Mouse (Mus musculus) heart, embryonic 13.5 days (tissue): ENCODE data around the gene Wdfy3. TPM values are rescaled to one million over a fixed set of nuclear protein-coding genes. Genes with fewer than 3 reads are reported as not detected.
"Not testable (repeated sequence)": the region's sequence is repeated elsewhere in the genome, so short reads cannot be mapped to it uniquely, and the experiment has no call there.

ENCODE experiments used
- ATAC-seq: fragments of 200-750 bp; cut with Nextera tagmentation; 2 replicates; pipeline ENCODE4 v1.8.0; 2017; ENCODE audit warnings: moderate TSS enrichment; ENCODE audit not compliant: insufficient number of reproducible peaks, low FRiP score, low TSS enrichment; ENCODE audit errors: extremely low read depth
- H3K27ac ChIP-seq: fragments of 300-500 bp; sonication (generic); replicated peaks from 2 replicates; pipeline ENCODE4 v1.5.1; 2015; ENCODE audit warnings: moderate library complexity, mild to moderate bottlenecking, inconsistent platforms
- H3K27me3 ChIP-seq: fragments of 300-500 bp; sonication (generic); replicated peaks from 2 replicates; pipeline ENCODE4 v1.6.1; 2015; ENCODE audit warnings: mild to moderate bottlenecking, inconsistent platforms
- H3K36me3 ChIP-seq: fragments of 300-500 bp; sonication (generic); 2 replicates; pipeline ENCODE4 v1.6.1; 2015; ENCODE audit warnings: mild to moderate bottlenecking, inconsistent platforms
- H3K4me1 ChIP-seq: fragments of 300-500 bp; sonication (generic); 2 replicates; pipeline ENCODE4 v1.6.1; 2015; ENCODE audit warnings: inconsistent platforms
- H3K4me2 ChIP-seq: fragments of 300-500 bp; sonication (generic); 2 replicates; pipeline ENCODE4 v1.6.1; 2015; ENCODE audit warnings: inconsistent platforms, mild to moderate bottlenecking, moderate library complexity
- H3K4me3 ChIP-seq: fragments of 300-500 bp; sonication (generic); 2 replicates; pipeline ENCODE4 v1.5.1; 2015; ENCODE audit warnings: moderate library complexity, mild to moderate bottlenecking, inconsistent platforms
- H3K9ac ChIP-seq: fragments of 300-500 bp; sonication (generic); 2 replicates; pipeline ENCODE4 v1.6.1; 2015; ENCODE audit warnings: inconsistent platforms, mild to moderate bottlenecking, moderate library complexity
- H3K9me3 ChIP-seq: fragments of 300-500 bp; sonication (generic); 2 replicates; pipeline ENCODE4 v1.6.1; 2016; ENCODE audit warnings: inconsistent platforms
- WGBS: fragments of 180-500 bp; shearing (Covaris S2); methylation state at CpG from one replicate; pipeline ENCODE4 v1.1.7; 2015; ENCODE audit warnings: mixed read lengths; 5-methylcytosine and 5-hydroxymethylcytosine counted together
- polyA plus RNA-seq: library from polyadenylated mRNA; unstranded; fragments of >200 nt; fragmentation: Nextera tagmentation; extraction: Ambion mirVana; gene quantifications from 2 replicates; pipeline ENCODE4 v1.2.1, GENCODE M21; 2015

The Wdfy3 gene
- polyA plus RNA-seq, 1 experiment from 2014 or later, result 8.8 TPM

DNA sequence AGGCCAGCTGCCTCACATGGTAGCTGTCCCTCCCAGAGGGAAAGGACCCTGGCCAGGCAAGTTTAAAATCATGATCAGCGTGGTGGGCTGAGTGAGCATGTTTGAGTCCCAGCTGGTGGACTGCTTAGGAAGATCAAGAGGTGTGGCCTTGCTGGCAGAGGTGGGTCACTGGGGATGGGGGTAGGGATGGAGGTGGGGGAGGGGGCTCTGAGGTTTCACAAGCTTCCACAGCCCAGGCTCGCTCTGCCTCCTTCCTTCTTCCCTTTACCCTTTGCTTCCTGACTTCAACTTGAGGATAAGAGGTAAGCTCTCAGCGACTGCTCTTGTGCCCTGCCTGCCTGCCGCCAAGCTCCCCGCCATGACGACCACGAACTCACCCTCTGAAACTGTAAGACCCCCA lies 222.4 kb downstream of the Wdfy3 start:
- H3K36me3 ChIP-seq, result peaks cover 100% of the 10 kb centered on the region
- no peak overlapping the region for H3K4me2 ChIP-seq
- H3K4me3 ChIP-seq, result no peak overlapping the region
- H3K9me3 ChIP-seq, result no peaks in the 10 kb centered on the region
- no peak for ATAC-seq
- no peak overlapping the region for H3K9ac ChIP-seq
- 71% methylated on average over 7 of the region's 7 CpGs for WGBS
- H3K27ac ChIP-seq, result no peak overlapping the region
- no peaks in the 10 kb centered on the region for H3K27me3 ChIP-seq
- no peaks in the 10 kb centered on the region for H3K4me1 ChIP-seq

DNA sequence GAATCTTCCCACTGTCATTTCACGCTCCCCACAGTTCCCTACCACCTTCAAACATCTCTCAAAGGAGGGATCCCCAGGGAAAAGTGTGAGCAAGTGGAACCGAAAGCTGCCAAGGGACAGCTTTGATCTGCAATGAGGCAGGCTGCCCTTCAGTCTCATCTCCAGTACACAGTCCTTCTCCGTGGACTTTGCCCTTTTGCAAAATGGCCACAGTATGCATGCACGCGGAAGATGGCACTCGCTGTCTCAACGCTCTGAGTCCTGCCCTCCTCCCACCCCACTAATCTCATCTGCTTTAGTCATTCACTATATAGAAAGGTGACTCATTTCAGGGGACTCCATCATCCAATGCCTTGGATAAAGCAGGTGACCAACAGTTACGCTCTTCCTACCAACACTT lies 223.8 kb downstream of the Wdfy3 start:
- no peaks in the 10 kb centered on the region for H3K4me1 ChIP-seq
- H3K36me3 ChIP-seq, result peaks cover 100% of the 10 kb centered on the region
- no peak overlapping the region for H3K27ac ChIP-seq
- no peak overlapping the region for H3K4me2 ChIP-seq
- H3K4me3 ChIP-seq, result no peak overlapping the region
- no peaks in the 10 kb centered on the region for H3K9me3 ChIP-seq
- no peak for ATAC-seq
- 93% methylated on average over 8 of the region's 8 CpGs for WGBS
- H3K9ac ChIP-seq, result no peak overlapping the region
- no peaks in the 10 kb centered on the region for H3K27me3 ChIP-seq

DNA sequence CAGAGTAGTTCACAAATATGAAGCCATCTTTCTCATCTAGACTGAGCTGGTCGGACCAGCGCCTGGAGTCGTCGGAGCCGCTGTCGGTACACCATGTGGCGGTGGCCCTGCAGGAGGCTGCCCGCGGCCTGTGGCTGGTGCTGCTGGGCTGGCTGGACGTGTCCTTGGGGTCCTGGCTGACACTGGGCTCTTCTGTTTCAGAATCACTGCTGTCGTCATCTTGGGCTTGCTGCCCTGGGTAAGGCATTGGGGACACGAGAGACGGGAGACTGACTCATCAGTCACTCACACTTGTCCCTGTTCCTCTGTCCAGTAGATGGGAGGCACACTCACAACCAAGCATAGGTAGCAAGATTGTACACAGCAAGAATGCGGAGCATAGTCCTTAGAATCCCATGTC lies 224.7 kb downstream of the Wdfy3 start:
- Histone ChIP-seq H3K27ac (no peak overlapping the region), H3K9me3 (no peaks in the 10 kb centered on the region), H3K4me2 (no peak overlapping the region), H3K9ac (no peak overlapping the region), H3K4me1 (no peaks in the 10 kb centered on the region), H3K36me3 (peaks cover 100% of the 10 kb centered on the region), H3K4me3 (no peak overlapping the region), H3K27me3 (no peaks in the 10 kb centered on the region)
- no peak for ATAC-seq
- 88% methylated on average over 14 of the region's 14 CpGs for WGBS

DNA sequence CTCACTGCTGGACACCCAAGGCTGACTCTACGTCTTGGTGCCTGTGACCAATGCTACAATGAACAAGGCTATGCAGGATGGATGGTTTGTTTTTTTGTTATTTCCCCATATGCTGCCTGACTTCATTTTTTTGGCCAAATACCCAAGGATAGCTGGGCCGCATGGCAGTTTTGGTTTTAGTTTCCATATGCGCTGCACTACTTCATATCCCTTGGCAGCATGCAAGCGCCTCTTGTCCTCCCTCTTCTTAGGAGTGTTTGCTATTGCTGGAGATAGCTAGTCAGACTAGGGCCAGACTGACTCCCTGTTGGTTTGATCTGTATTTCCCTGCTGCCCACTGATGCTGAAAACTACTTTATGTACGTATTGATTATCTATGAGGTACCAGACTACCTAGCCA lies 229.2 kb downstream of the Wdfy3 start:
- H3K27me3 ChIP-seq, result no peaks in the 10 kb centered on the region
- H3K27ac ChIP-seq, result no peak overlapping the region
- no peak overlapping the region for H3K9ac ChIP-seq
- no peaks in the 10 kb centered on the region for H3K4me1 ChIP-seq
- WGBS, result 98% methylated on average over 5 of the region's 5 CpGs
- peaks cover 99% of the 10 kb centered on the region for H3K36me3 ChIP-seq
- no peak for ATAC-seq
- H3K4me2 ChIP-seq, result no peak overlapping the region
- no peak overlapping the region for H3K4me3 ChIP-seq
- H3K9me3 ChIP-seq, result no peaks in the 10 kb centered on the region

DNA sequence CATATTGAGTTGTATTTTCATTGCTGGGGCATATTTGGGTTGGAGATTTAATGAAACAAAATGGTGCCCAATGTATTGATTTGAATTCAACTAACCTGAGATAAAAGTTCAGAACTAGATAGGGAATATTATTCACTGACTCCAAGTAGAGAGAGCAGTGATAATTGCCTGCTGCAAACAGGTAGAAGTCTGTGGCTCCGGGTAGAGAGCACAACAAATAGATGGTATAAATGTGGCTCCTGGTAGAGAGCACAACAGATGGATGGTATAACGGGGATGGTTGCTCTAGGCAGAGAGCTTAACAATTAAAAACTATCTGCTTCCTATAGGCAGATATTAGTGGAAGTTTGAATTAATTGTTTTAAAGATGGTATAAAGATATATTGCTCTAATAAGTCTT lies 232.1 kb downstream of the Wdfy3 start:
- not testable (repeated sequence) for H3K9me3 ChIP-seq, H3K4me3 ChIP-seq, H3K4me1 ChIP-seq, H3K27ac ChIP-seq, H3K9ac ChIP-seq, H3K27me3 ChIP-seq, ATAC-seq, H3K4me2 ChIP-seq
- H3K36me3 ChIP-seq, result peaks cover 95% of the 10 kb centered on the region
- WGBS, result 92% methylated on average over 2 of the region's 2 CpGs

DNA sequence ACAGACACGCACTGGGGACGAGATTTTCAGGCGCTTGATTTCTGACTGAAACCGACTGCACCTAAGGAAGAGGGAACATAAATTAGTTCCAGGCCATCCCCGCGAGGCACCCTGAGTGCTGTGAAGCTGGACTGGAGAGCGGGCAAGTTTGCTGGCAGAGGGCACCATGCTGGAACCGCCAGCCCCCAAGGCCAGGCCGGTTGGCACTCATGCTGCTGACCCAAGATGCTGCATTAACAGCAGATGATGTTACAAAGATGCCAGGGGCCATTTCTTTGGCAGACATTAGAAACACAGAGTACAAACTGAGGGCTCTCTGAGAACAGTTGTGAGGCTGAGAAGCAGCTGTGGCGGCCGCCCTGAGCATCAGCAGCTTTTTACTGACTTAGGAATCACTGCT lies 233.5 kb downstream of the Wdfy3 start:
- Histone ChIP-seq H3K9me3 (no peaks in the 10 kb centered on the region), H3K9ac (no peak overlapping the region), H3K4me1 (no peaks in the 10 kb centered on the region), H3K27me3 (no peaks in the 10 kb centered on the region), H3K36me3 (peaks cover 95% of the 10 kb centered on the region), H3K4me3 (no peak overlapping the region), H3K27ac (no peak overlapping the region), H3K4me2 (no peak overlapping the region)
- no peak for ATAC-seq
- WGBS, result 91% methylated on average over 11 of the region's 11 CpGs

DNA sequence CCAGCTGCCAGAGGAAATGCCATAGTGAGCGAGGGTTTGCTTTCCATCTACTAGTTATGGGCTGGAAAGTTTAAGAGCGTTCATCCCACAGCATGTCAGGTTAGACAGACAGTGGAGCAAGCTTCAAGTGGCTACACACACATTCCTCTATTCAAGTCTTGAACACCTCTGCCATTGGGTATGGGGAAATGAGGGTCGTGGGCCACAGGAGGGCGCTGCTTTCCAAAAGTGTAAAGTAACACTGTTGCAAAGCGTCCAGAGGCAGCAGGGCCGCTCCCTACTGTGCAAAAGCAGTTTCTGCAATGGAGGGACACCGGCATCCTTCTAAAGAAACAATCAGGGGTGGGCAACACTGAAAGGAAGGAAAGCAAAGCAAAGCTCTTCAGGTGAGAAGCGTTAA lies 235.8 kb downstream of the Wdfy3 start:
- H3K27ac ChIP-seq, result no peak overlapping the region
- ATAC-seq, result no peak
- WGBS, result 65% methylated on average over 8 of the region's 8 CpGs
- no peaks in the 10 kb centered on the region for H3K9me3 ChIP-seq
- H3K36me3 ChIP-seq, result peaks cover 81% of the 10 kb centered on the region
- H3K4me3 ChIP-seq, result no peak overlapping the region
- H3K4me1 ChIP-seq, result no peaks in the 10 kb centered on the region
- H3K9ac ChIP-seq, result no peak overlapping the region
- H3K27me3 ChIP-seq, result no peaks in the 10 kb centered on the region
- H3K4me2 ChIP-seq, result no peak overlapping the region

DNA sequence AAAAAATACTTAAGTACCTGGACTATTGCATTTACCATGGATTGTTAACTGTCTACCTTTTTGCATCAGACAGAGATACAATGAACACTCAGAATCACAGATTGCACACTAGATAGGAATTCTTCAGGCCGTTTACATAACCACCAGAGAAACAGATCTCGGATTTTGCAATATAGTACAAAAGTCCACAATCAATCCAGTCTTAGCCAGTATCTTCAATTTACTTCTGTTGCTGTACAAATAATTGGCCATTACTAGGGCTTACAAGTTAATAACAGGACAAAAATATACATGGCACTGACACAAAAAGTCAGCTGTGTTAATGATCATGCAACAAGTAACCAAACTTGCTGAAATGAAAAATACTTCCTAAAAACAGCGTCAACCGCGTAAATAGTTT lies 236.7 kb downstream of the Wdfy3 start:
- no peaks in the 10 kb centered on the region for H3K27me3 ChIP-seq
- H3K4me3 ChIP-seq, result no peak overlapping the region
- no peak overlapping the region for H3K27ac ChIP-seq
- H3K4me2 ChIP-seq, result no peak overlapping the region
- peaks cover 72% of the 10 kb centered on the region for H3K36me3 ChIP-seq
- H3K9me3 ChIP-seq, result no peaks in the 10 kb centered on the region
- no peak for ATAC-seq
- 89% methylated on average over 5 of the region's 5 CpGs for WGBS
- H3K4me1 ChIP-seq, result no peaks in the 10 kb centered on the region
- no peak overlapping the region for H3K9ac ChIP-seq

DNA sequence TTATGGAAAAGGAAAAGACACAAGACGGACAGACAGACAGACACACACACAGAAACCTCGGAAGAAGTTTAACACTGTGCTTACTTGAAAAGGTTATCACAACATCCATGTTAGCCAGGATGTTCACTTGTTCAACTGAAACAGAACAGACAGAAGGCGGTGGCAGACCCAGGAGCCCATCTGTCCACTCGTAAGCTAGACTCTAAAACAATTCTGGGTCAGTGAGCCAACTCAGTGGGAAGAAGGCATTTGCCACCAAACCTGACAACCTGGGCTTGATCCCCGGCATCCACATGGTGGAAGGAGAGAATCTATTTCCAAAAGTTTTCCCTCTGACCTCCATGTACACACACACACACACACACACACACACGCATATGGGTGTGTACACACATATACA lies 237.7 kb downstream of the Wdfy3 start:
- Histone ChIP-seq H3K27me3 (no peaks in the 10 kb centered on the region), H3K9ac (no peak overlapping the region), H3K27ac (no peak overlapping the region), H3K4me2 (no peak overlapping the region), H3K4me1 (peaks cover 6% of the 10 kb centered on the region), H3K4me3 (no peak overlapping the region), H3K9me3 (no peaks in the 10 kb centered on the region), H3K36me3 (peaks cover 63% of the 10 kb centered on the region)
- 90% methylated on average over 6 of the region's 6 CpGs for WGBS
- no peak for ATAC-seq

DNA sequence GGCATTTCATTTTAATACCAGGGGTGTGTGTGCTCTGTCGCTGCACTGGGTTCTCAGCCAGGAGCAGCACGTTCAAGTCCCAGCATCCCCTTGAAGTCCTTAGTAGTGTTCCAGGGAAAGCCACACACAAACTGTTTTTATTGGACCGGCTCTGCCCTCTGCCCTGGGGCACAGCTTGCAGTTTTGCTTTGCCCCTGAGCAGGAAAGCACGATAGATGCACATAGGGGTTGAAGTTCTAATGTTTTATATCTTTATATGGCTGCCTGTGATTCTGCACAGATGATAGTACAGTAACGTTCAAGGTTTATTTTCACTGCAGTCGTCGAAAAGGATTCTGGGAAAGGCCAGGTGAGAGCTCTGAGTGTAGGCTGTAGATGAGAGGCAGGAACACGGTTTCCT lies 239.5 kb downstream of the Wdfy3 start:
- Histone ChIP-seq H3K27ac (no peak overlapping the region), H3K4me1 (peaks cover 25% of the 10 kb centered on the region), H3K27me3 (no peaks in the 10 kb centered on the region), H3K4me2 (no peak overlapping the region), H3K4me3 (no peak overlapping the region), H3K9ac (no peak overlapping the region), H3K9me3 (no peaks in the 10 kb centered on the region), H3K36me3 (peaks cover 44% of the 10 kb centered on the region)
- no peak for ATAC-seq
- 74% methylated on average over 8 of the region's 8 CpGs for WGBS

DNA sequence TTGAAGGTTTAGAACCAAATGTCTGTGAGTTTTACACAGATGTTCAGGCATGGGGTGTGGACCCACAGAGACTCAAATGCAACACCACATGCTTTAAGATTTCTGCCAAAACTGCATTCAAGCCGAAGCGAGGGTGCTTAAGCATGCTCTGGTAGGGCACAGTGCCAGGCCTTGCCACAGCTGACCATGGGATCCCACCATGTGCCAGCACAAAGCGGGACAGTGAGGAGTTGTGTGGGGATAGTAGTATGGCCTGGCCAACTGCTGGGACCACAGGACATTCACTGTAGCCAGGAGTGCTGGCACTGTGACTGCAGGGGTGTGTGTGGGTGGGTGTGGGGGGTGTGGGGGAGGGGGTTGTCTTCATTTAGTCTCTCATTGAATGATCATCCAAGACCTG lies 240.8 kb downstream of the Wdfy3 start:
- WGBS, result 81% methylated on average over 3 of the region's 3 CpGs
- no peak overlapping the region for H3K4me3 ChIP-seq
- no peak overlapping the region for H3K9ac ChIP-seq
- peaks cover 3% of the 10 kb centered on the region; the same call in 1 of the 2 replicates for H3K27me3 ChIP-seq
- no peak overlapping the region for H3K27ac ChIP-seq
- no peak for ATAC-seq
- H3K9me3 ChIP-seq, result no peaks in the 10 kb centered on the region
- H3K4me1 ChIP-seq, result peaks cover 28% of the 10 kb centered on the region
- H3K4me2 ChIP-seq, result no peak overlapping the region
- H3K36me3 ChIP-seq, result peaks cover 35% of the 10 kb centered on the region

DNA sequence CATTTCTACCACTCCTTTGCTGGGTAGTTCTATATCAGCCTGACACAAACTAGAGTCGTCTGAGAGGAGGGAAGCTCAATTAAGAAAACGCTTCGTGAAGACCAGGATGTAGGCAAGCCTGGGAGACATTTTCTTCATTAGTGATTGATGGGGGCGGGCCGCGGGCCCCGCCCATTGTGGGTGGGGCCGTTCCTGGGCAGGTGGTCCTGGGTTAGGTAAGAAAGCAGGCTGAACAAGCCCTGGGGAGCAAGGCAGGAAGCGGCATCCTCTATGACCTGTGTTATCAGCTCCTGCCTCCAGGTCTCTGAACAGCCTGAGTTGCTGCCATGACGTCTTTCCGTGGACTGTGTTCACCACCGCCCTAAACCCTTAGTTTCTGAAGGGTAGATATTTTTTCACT lies 242.2 kb downstream of the Wdfy3 start:
- Histone ChIP-seq H3K4me1 (peaks cover 28% of the 10 kb centered on the region), H3K4me3 (no peak overlapping the region), H3K27ac (no peak overlapping the region), H3K36me3 (peaks cover 22% of the 10 kb centered on the region), H3K4me2 (no peak overlapping the region), H3K27me3 (peaks cover 6% of the 10 kb centered on the region; the same call in 1 of the 2 replicates), H3K9ac (no peak overlapping the region), H3K9me3 (no peaks in the 10 kb centered on the region)
- ATAC-seq, result no peak
- 38% methylated on average over 12 of the region's 12 CpGs for WGBS
